Mouse (Mus musculus) retina, postnatal 1 day (tissue): ENCODE measurements at regions not wholly inside any gene's neighbourhood (a gene's known extent, or its start where the extent isn't known, plus 50 kb on each side); places are given as distances from the start of the nearest gene placed in this dataset.

Source experiments
- DNase-seq: peaks from one replicate; pipeline ENCODE4 v3.0.0-alpha.2; 2012

DNA sequence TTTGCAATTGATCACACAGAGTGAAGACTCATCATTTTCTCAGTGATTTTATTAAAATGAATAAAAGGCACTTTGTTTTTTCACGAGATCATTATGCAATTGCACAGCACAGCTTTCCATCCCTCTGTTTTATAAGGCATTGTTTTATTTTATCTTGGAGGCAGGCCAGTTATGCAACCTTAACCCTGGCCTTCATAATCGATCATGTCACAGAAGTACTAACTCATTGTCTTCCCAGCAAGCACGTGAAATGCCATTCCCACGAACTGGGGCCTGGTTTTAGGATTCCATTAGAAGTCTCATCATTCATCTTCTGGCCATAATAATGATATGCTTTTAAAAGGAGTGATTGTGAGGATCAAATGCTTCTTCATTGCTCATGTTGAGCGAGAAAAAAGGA, 355.5 kb upstream of the Gria3 start:
- DNase-seq = peak; percentile 40

DNA sequence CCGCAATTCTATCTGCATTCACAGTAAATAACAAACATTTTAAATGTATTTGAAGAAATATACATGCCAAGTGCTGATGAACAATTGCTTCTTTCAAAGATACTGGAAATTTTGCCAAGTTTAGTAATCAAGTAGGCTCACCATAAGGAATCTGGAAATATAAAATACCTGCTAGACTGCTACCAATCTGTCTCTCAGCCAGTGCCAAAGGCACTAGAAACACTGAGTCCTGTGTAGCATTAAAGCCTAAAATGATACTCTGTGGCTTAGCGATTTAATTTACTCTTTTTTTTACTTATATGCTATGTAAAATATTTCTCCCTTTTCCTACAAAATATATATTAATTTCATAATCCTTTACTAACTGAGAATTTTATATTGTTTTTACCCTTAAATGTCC, 347.8 kb upstream of the Gria3 start:
- DNase-seq = no peak

DNA sequence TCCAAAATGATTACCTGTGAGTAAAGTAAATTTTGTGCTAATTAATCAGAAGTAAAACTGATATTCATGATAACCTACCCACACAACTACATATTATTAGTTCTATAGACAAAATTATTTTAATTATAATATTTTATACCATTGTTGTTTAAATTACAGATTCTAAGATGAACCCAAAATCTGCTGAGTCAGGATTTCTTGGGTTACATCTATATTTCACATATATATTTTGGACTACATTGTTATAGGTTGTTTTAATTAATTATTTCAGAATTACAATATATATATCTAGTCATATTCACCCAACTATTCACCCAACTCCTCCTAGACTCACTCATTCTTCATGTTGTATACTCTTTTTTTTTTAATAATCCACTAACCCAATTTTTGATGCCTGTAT, 346.0 kb upstream of the Gria3 start:
- DNase-seq = no peak
